Mouse (Mus musculus) limb, embryonic 14.5 days (tissue): ENCODE measurements around the gene Slc9a7. TPM values are rescaled to one million over a fixed set of nuclear protein-coding genes. Genes with fewer than 3 reads are reported as not detected.

Experiments
- ATAC-seq: fragments of 200-750 bp; cut with Nextera tagmentation; 2 replicates; pipeline ENCODE4 v1.8.0; 2017; ENCODE audit warnings: low read depth, moderate number of reproducible peaks, moderate TSS enrichment; ENCODE audit not compliant: low FRiP score
- DNase-seq: peaks from one replicate; pipeline ENCODE4 v3.0.0-alpha.2; 2015; ENCODE audit warnings: low spot score
- H3K27ac ChIP-seq: fragments of 300-500 bp; sonication (generic); replicated peaks from 2 replicates; pipeline ENCODE4 v1.5.1; 2014; ENCODE audit warnings: low read depth, mild to moderate bottlenecking, low read length, moderate library complexity, mixed read lengths
- H3K27me3 ChIP-seq: fragments of 300-500 bp; sonication (generic); 2 replicates; pipeline ENCODE4 v1.6.1; 2014; ENCODE audit warnings: low read length, mixed read lengths; ENCODE audit not compliant: control insufficient read depth, insufficient read depth
- H3K36me3 ChIP-seq: fragments of 300-500 bp; sonication (generic); 2 replicates; pipeline ENCODE4 v1.6.1; 2014; ENCODE audit warnings: mild to moderate bottlenecking, low read length, moderate library complexity, mixed read lengths; ENCODE audit not compliant: control insufficient read depth, insufficient read depth
- H3K4me1 ChIP-seq: fragments of 300-500 bp; sonication (generic); 2 replicates; pipeline ENCODE4 v1.6.1; 2014; ENCODE audit warnings: antibody characterized with exemption, low read length, mixed read lengths; ENCODE audit not compliant: control insufficient read depth, insufficient read depth
- H3K4me2 ChIP-seq: fragments of 300-500 bp; sonication (generic); replicated peaks from 2 replicates; pipeline ENCODE4 v1.6.1; 2014; ENCODE audit warnings: low read depth, mild to moderate bottlenecking, low read length, moderate library complexity; ENCODE audit not compliant: severe bottlenecking
- H3K4me3 ChIP-seq: fragments of 300-500 bp; sonication (generic); replicated peaks from 2 replicates; pipeline ENCODE4 v1.5.1; 2014; ENCODE audit warnings: low read length
- H3K9ac ChIP-seq: fragments of 300-500 bp; sonication (generic); 2 replicates; pipeline ENCODE4 v1.6.1; 2014; ENCODE audit warnings: mild to moderate bottlenecking, low read depth, low read length, moderate library complexity; ENCODE audit not compliant: severe bottlenecking
- H3K9me3 ChIP-seq: fragments of 300-500 bp; sonication (generic); 2 replicates; pipeline ENCODE4 v1.6.1; 2016; ENCODE audit warnings: low read length; ENCODE audit not compliant: control insufficient read depth
- POLR2A ChIP-seq: fragments of 200-500 bp; IDR thresholded peaks from 2 replicates; pipeline ENCODE4 v1.8.0; 2012; ENCODE audit warnings: inconsistent platforms, mild to moderate bottlenecking, moderate library complexity, borderline replicate concordance; ENCODE audit not compliant: insufficient read depth, insufficient read length; ENCODE audit errors: extremely low read depth
- WGBS: fragments of 180-500 bp; shearing (Covaris S2); extraction: QIAGEN DNeasy Blood & Tissue Kit; methylation state at CpG from one replicate; pipeline ENCODE4 v1.1.7; 2014; 5-methylcytosine and 5-hydroxymethylcytosine counted together
- polyA plus RNA-seq, 2 experiments: library from polyadenylated mRNA; depleted of rRNA in 1 of 2; stranded (reverse) in 1 of 2; unstranded in 1 of 2; fragments of >200 nt; fragmentation: Nextera tagmentation in 1 of 2; extraction: Ambion mirVana in 1 of 2; gene quantifications; 2 replicates each; pipeline versions ENCODE4 v1.2.1 to v1.2.3; 2012 to 2014

Gene Slc9a7
- polyA plus RNA-seq, 2 experiments: 1.8 TPM

- no peak for DNase-seq
- H3K27ac ChIP-seq: no peak overlapping the region
- H3K4me2 ChIP-seq: no peak overlapping the region
- TF ChIP-seq POLR2A: no peak
- H3K27me3 ChIP-seq: no peaks in the 10 kb centered on the region
- H3K9ac ChIP-seq: no peak overlapping the region
- H3K9me3 ChIP-seq: no peaks in the 10 kb centered on the region
- no peak for ATAC-seq
- WGBS: 70% methylated on average over 3 of the region's 3 CpGs
- H3K4me3 ChIP-seq: no peak overlapping the region
- H3K36me3 ChIP-seq: no peaks in the 10 kb centered on the region
- no peaks in the 10 kb centered on the region for H3K4me1 ChIP-seq
Measured at GRCm38 (mm10) chrX:20185616-20186015, 106.0 kb downstream of the Slc9a7 start.

GRCm38 (mm10) chrX:20176792-20177191, 114.8 kb downstream of the Slc9a7 start:
- Histone ChIP-seq H3K4me1 (no peaks in the 10 kb centered on the region), H3K27ac (no peak overlapping the region), H3K9me3 (no peaks in the 10 kb centered on the region), H3K4me2 (no peak overlapping the region), H3K27me3 (no peaks in the 10 kb centered on the region), H3K4me3 (no peak overlapping the region), H3K9ac (no peak overlapping the region), H3K36me3 (no peaks in the 10 kb centered on the region)
- no peak for ATAC-seq
- DNase-seq: no peak
- 77% methylated on average over 1 of the region's 1 CpGs for WGBS
- TF ChIP-seq POLR2A: no peak

- Histone ChIP-seq H3K27me3 (no peaks in the 10 kb centered on the region), H3K36me3 (no peaks in the 10 kb centered on the region), H3K9me3 (no peaks in the 10 kb centered on the region), H3K4me1 (no peaks in the 10 kb centered on the region), H3K4me2 (no peak overlapping the region), H3K9ac (no peak overlapping the region), H3K4me3 (no peak overlapping the region), H3K27ac (no peak overlapping the region)
- no peak for DNase-seq
- no peak for TF ChIP-seq POLR2A
- ATAC-seq: no peak
Measured at GRCm38 (mm10) chrX:20168430-20168829, 123.2 kb downstream of the Slc9a7 start.

- no peak overlapping the region for H3K27ac ChIP-seq
- ATAC-seq (no peak), DNase-seq (no peak)
- no peak overlapping the region for H3K4me2 ChIP-seq
- no peak for TF ChIP-seq POLR2A
- H3K9ac ChIP-seq: no peak overlapping the region
- H3K4me3 ChIP-seq: no peak overlapping the region
- H3K36me3 ChIP-seq: no peaks in the 10 kb centered on the region
- H3K4me1 ChIP-seq: no peaks in the 10 kb centered on the region
- 75% methylated on average over 3 of the region's 3 CpGs for WGBS
- no peaks in the 10 kb centered on the region for H3K9me3 ChIP-seq
- H3K27me3 ChIP-seq: no peaks in the 10 kb centered on the region
Measured at GRCm38 (mm10) chrX:20164984-20165383, 126.6 kb downstream of the Slc9a7 start.

GRCm38 (mm10) chrX:20162322-20162711, 129.3 kb downstream of the Slc9a7 start:
- ATAC-seq: no peak
- DNase-seq: peak; percentile 23

GRCm38 (mm10) chrX:20161687-20162321, 129.8 kb downstream of the Slc9a7 start:
- TF ChIP-seq POLR2A: no peak
- H3K9ac ChIP-seq: no peak overlapping the region
- no peaks in the 10 kb centered on the region for H3K4me1 ChIP-seq
- H3K9me3 ChIP-seq: no peaks in the 10 kb centered on the region
- no peaks in the 10 kb centered on the region for H3K27me3 ChIP-seq
- WGBS: 51% methylated on average over 9 of the region's 9 CpGs
- no peak overlapping the region for H3K27ac ChIP-seq
- no peak overlapping the region for H3K4me3 ChIP-seq
- no peak overlapping the region for H3K4me2 ChIP-seq
- DNase-seq (no peak), ATAC-seq (no peak)
- H3K36me3 ChIP-seq: no peaks in the 10 kb centered on the region

More at GRCm38 (mm10) chrX:20162322-20162711, 129.3 kb downstream of the Slc9a7 start:
- no peak for TF ChIP-seq POLR2A
- Histone ChIP-seq H3K4me1 (no peaks in the 10 kb centered on the region), H3K27ac (no peak overlapping the region), H3K36me3 (no peaks in the 10 kb centered on the region), H3K9ac (no peak overlapping the region), H3K9me3 (no peaks in the 10 kb centered on the region), H3K4me2 (no peak overlapping the region), H3K27me3 (no peaks in the 10 kb centered on the region), H3K4me3 (no peak overlapping the region)
- WGBS: 10% methylated on average over 4 of the region's 4 CpGs
